Mouse (Mus musculus): ENCODE measurements around the gene Etv2.

GRCm38 (mm10) chr7:30604424-30604823 is 31.2 kb downstream of the Etv2 start:
- TF ChIP-seq CTCF (conservative IDR thresholded peaks at IDR 0.05; ENCODE audit: low read length) (no peak), POU5F1 (IDR thresholded peaks at IDR 0.05; ENCODE audit: borderline replicate concordance, low read length) (no peak), NANOG (IDR thresholded peaks at IDR 0.05; ENCODE audit: borderline replicate concordance, low read length) (no peak)
